Mouse (Mus musculus) left cerebral cortex, postnatal 14 days (tissue): ENCODE results near the gene Ndst2. TPM values are rescaled to one million over a fixed set of nuclear protein-coding genes. Genes with fewer than 3 reads are reported as not detected.

ENCODE experiments used
- DNase-seq, 2 experiments: peaks; one replicate each; pipeline ENCODE4 v3.0.0; 2021 to 2022; ENCODE audit warnings: low spot score in 2 of 2, mixed read lengths in 1 of 2
- intact Hi-C: fragments of 180-260 bp; cut with DNase I; formaldehyde crosslinking; loops from one replicate; pipeline ENCODE4 v1.15.1; 2025
- total RNA-seq, 2 experiments: library from RNA; stranded (reverse); gene quantifications; 2 replicates each; pipeline ENCODE4 v1.2.3; 2021

The Ndst2 gene
- total RNA-seq, 2 experiments from 2014 or later, result 14.5 to 17.5 TPM

- no peak for DNase-seq
- intact Hi-C loops, result no loop called here
Measured at GRCm38 (mm10) chr14:20743614-20744013, 9.3 kb upstream of the Ndst2 start.

GRCm38 (mm10) chr14:20741301-20741700 is 6.9 kb upstream of the Ndst2 start:
- no peak for DNase-seq
- intact Hi-C loops, result no loop called here

GRCm38 (mm10) chr14:20738511-20738910 is 4.1 kb upstream of the Ndst2 start:
- intact Hi-C loops, result loop anchor here (2.0 kb wide), 1 partner anchor 138 kb away; no protein-coding TSS in a partner anchor
- no peak for DNase-seq

- DNase-seq, result peak; percentile 34 to 52
- intact Hi-C loops, result no loop called here
Measured at GRCm38 (mm10) chr14:20737306-20737705, 2.9 kb upstream of the Ndst2 start.

GRCm38 (mm10) chr14:20735892-20736390 is 1.6 kb upstream of the Ndst2 start:
- no peak for DNase-seq
- intact Hi-C loops, result no loop called here

- no peak for DNase-seq
- intact Hi-C loops, result no loop called here
Measured at GRCm38 (mm10) chr14:20735052-20735451, 690 bp upstream of the Ndst2 start.

- no peak for DNase-seq
- intact Hi-C loops, result no loop called here
Measured at GRCm38 (mm10) chr14:20733041-20733951, 1.1 kb downstream of the Ndst2 start.

- intact Hi-C loops, result no loop called here
- DNase-seq, result no peak
Measured at GRCm38 (mm10) chr14:20730853-20731602, 3.3 kb downstream of the Ndst2 start.

- intact Hi-C loops, result no loop called here
- no peak for DNase-seq
Measured at GRCm38 (mm10) chr14:20729871-20730270, 4.5 kb downstream of the Ndst2 start.

- intact Hi-C loops, result no loop called here
- DNase-seq, result no peak
Measured at GRCm38 (mm10) chr14:20725660-20726339, 8.6 kb downstream of the Ndst2 start.

- DNase-seq, result peak; percentile 80 to 81
- intact Hi-C loops, result loop anchor here (5.0 kb wide), 1 partner anchor 293 kb away; no protein-coding TSS in a partner anchor
Measured at GRCm38 (mm10) chr14:20724043-20724442, 10.3 kb downstream of the Ndst2 start.

- intact Hi-C loops, result loop anchor here (5.0 kb wide), 1 partner anchor 294 kb away; no protein-coding TSS in a partner anchor
- DNase-seq, result no peak
Measured at GRCm38 (mm10) chr14:20723006-20723405, 11.4 kb downstream of the Ndst2 start.

GRCm38 (mm10) chr14:20721371-20721770 is 13.0 kb downstream of the Ndst2 start:
- intact Hi-C loops, result loop anchor here (5.0 kb wide), 1 partner anchor 296 kb away; no protein-coding TSS in a partner anchor
- no peak for DNase-seq

- intact Hi-C loops, result loop anchor here (5.0 kb wide), 1 partner anchor 298 kb away; no protein-coding TSS in a partner anchor
- DNase-seq, result no peak
Measured at GRCm38 (mm10) chr14:20719767-20720166, 14.6 kb downstream of the Ndst2 start.

- intact Hi-C loops, result no loop called here
Measured at GRCm38 (mm10) chr14:20718443-20718842, 15.9 kb downstream of the Ndst2 start.

GRCm38 (mm10) chr14:20713832-20714231 is 20.5 kb downstream of the Ndst2 start:
- no peak for DNase-seq
- intact Hi-C loops, result no loop called here

More at GRCm38 (mm10) chr14:20718443-20718842, 15.9 kb downstream of the Ndst2 start:
- no peak for DNase-seq

GRCm38 (mm10) chr14:20708239-20708638 is 26.1 kb downstream of the Ndst2 start:
- DNase-seq, result no peak
- intact Hi-C loops, result no loop called here

- DNase-seq, result peak; percentile 87 to 88
- intact Hi-C loops, result no loop called here
Measured at GRCm38 (mm10) chr14:20707201-20708190, 26.9 kb downstream of the Ndst2 start, which contains the start of gene Zswim8. Gene Zswim8, plus strand, starts transcription at chr14:20707552.
